Comparison of ENCODE assay signal across 15 mouse cellular contexts in genomic region chr13:51968796-51969195, GRCm38 (mm10).
DNase-seq lines count a peak whose midpoint lies in the region; ATAC-seq lines count a peak whose summit lies in the region.
"Had no signal": no experiment of that assay in that cellular context is flagged by ENCODE, and none has a peak within 500 bp of the region (broad histone marks: within the 10 kb centered on the region; RNA-seq: fewer than 3 reads in every experiment).

No protein-coding gene starts in this region.

- no peak overlapping the region for H3K9ac ChIP-seq in limb, embryonic 12.5 days (replicated peaks)
- 0 out of 2 replicates have a peak overlapping the region, but pooled peaks have one; percentile 10 for H3K9ac ChIP-seq in intestine, embryonic 16.5 days (ENCODE audit: low read depth, low read length)
- H3K9ac ChIP-seq: hindbrain, embryonic 12.5 days; liver, embryonic 13.5 days had no signal

- H3K4me2 ChIP-seq in limb, embryonic 12.5 days = no peak overlapping the region
- no peak overlapping the region for H3K4me2 ChIP-seq in intestine, embryonic 16.5 days (ENCODE audit: low read depth, low read length)
- H3K4me2 ChIP-seq: hindbrain, embryonic 12.5 days; liver, embryonic 13.5 days had no signal

- no peak for DNase-seq in heart, embryonic 10.5 days (ENCODE audit: low spot score)
- no peak for DNase-seq in heart, postnatal 4 days
- no peak for DNase-seq in limb, embryonic 10.5 days (ENCODE audit: low spot score)
- peak; percentile 83 for DNase-seq in Muller cell, postnatal 12 days (ENCODE audit: inconsistent ontology term)
- no peak for DNase-seq in spleen, adult 18-20 months
- DNase-seq: cerebellum, adult 11-12 months; kidney, adult 18-20 months; layer of hippocampus, adult 9-11 months; liver, embryonic 13.5 days; right cerebral cortex, adult 18-20 months had no signal

- peaks cover 59% of the 10 kb centered on the region for H3K4me1 ChIP-seq in heart, embryonic 10.5 days
- H3K4me1 ChIP-seq in limb, embryonic 12.5 days (replicated peaks) = peaks cover 40% of the 10 kb centered on the region
- H3K4me1 ChIP-seq in limb, embryonic 10.5 days = peaks cover 48% of the 10 kb centered on the region
- H3K4me1 ChIP-seq in intestine, embryonic 16.5 days (ENCODE audit: control insufficient read depth, insufficient read depth, low read length) = peaks cover 38% of the 10 kb centered on the region

- H3K27ac ChIP-seq in heart, embryonic 10.5 days = peak overlapping the region; percentile 42; the same call in 1 of the 2 replicates
- peak overlapping the region; percentile 41; the same call in 1 of the 2 replicates for H3K27ac ChIP-seq in limb, embryonic 12.5 days
- no peak overlapping the region for H3K27ac ChIP-seq in limb, embryonic 10.5 days
- no peak overlapping the region for H3K27ac ChIP-seq in intestine, embryonic 16.5 days (ENCODE audit: low read length)
- H3K27ac ChIP-seq: hindbrain, embryonic 12.5 days; liver, embryonic 13.5 days had no signal

- WGBS in heart, embryonic 10.5 days = 54% methylated on average over 9 of the region's 9 CpGs
- WGBS in limb, embryonic 12.5 days = 75% methylated on average over 9 of the region's 9 CpGs
- 79% methylated on average over 9 of the region's 9 CpGs for WGBS in limb, embryonic 10.5 days
- WGBS in intestine, embryonic 16.5 days = 49% methylated on average over 9 of the region's 9 CpGs

- no peaks in the 10 kb centered on the region for H3K27me3 ChIP-seq in heart, embryonic 10.5 days (ENCODE audit: insufficient read depth, poor library complexity, severe bottlenecking)
- no peaks in the 10 kb centered on the region for H3K27me3 ChIP-seq in limb, embryonic 12.5 days
- H3K27me3 ChIP-seq in limb, embryonic 10.5 days (ENCODE audit: low read depth, poor library complexity, severe bottlenecking) = no peaks in the 10 kb centered on the region
- no peaks in the 10 kb centered on the region for H3K27me3 ChIP-seq in intestine, embryonic 16.5 days (replicated peaks; ENCODE audit: control insufficient read depth, insufficient read depth, low read length)
- H3K27me3 ChIP-seq: liver, embryonic 13.5 days had no signal

- no peak for ATAC-seq in limb, embryonic 12.5 days (ENCODE audit: insufficient number of reproducible peaks, insufficient read depth, low FRiP score, low TSS enrichment, low read depth)
- no peak for ATAC-seq in intestine, embryonic 16.5 days
- ATAC-seq: forebrain, embryonic 14.5 days had no signal

- H3K36me3 ChIP-seq in heart, embryonic 10.5 days = no peaks in the 10 kb centered on the region
- H3K36me3 ChIP-seq in limb, embryonic 12.5 days = no peaks in the 10 kb centered on the region
- no peaks in the 10 kb centered on the region for H3K36me3 ChIP-seq in limb, embryonic 10.5 days
- H3K36me3 ChIP-seq in intestine, embryonic 16.5 days (ENCODE audit: control insufficient read depth, insufficient read depth, low read length) = no peaks in the 10 kb centered on the region
- H3K36me3 ChIP-seq: hindbrain, embryonic 12.5 days; liver, embryonic 13.5 days had no signal

- no peaks in the 10 kb centered on the region for H3K9me3 ChIP-seq in heart, embryonic 10.5 days
- H3K9me3 ChIP-seq in limb, embryonic 12.5 days = no peaks in the 10 kb centered on the region
- no peaks in the 10 kb centered on the region for H3K9me3 ChIP-seq in limb, embryonic 10.5 days (replicated peaks)
- no peaks in the 10 kb centered on the region for H3K9me3 ChIP-seq in intestine, embryonic 16.5 days (ENCODE audit: control insufficient read depth, low read length)
- H3K9me3 ChIP-seq: hindbrain, embryonic 12.5 days; liver, embryonic 13.5 days; megakaryocyte, embryonic 14.5 days had no signal

- no peak overlapping the region for H3K4me3 ChIP-seq in heart, embryonic 10.5 days
- no peak overlapping the region for H3K4me3 ChIP-seq in limb, embryonic 12.5 days (replicated peaks)
- no peak overlapping the region for H3K4me3 ChIP-seq in limb, embryonic 10.5 days
- H3K4me3 ChIP-seq in intestine, embryonic 16.5 days (ENCODE audit: low read length) = no peak overlapping the region
- H3K4me3 ChIP-seq: hindbrain, embryonic 12.5 days; liver, embryonic 13.5 days; megakaryocyte, embryonic 14.5 days had no signal

Comparison
In these comparisons a context has a peak if more than half of its experiments do, and no peak if none do; other contexts are left out.
1. H3K27ac ChIP-seq: peak in heart, embryonic 10.5 days (single experiment) and limb, embryonic 12.5 days (single experiment); none in limb, embryonic 10.5 days (single experiment) and intestine, embryonic 16.5 days (single experiment).